Mouse (Mus musculus) midbrain, embryonic 16.5 days (tissue): ENCODE data around the gene Wdr66. TPM values are rescaled to one million over a fixed set of nuclear protein-coding genes. Genes with fewer than 3 reads are reported as not detected.

Experiments used
- ATAC-seq: fragments of 200-750 bp; cut with Nextera tagmentation; 2 replicates; pipeline ENCODE4 v1.8.0; 2017; ENCODE audit warnings: moderate TSS enrichment
- H3K27ac ChIP-seq: fragments of 300-500 bp; sonication (generic); 2 replicates; pipeline ENCODE4 v1.5.1; 2014; ENCODE audit warnings: mild to moderate bottlenecking, low read length, mixed read lengths
- H3K27me3 ChIP-seq: fragments of 300-500 bp; sonication (generic); 2 replicates; pipeline ENCODE4 v1.6.1; 2014; ENCODE audit warnings: low read depth, low read length, mixed read lengths; ENCODE audit not compliant: control insufficient read depth, insufficient read depth
- H3K36me3 ChIP-seq: fragments of 300-500 bp; sonication (generic); 2 replicates; pipeline ENCODE4 v1.6.1; 2014; ENCODE audit warnings: mild to moderate bottlenecking, low read length, moderate library complexity, mixed read lengths; ENCODE audit not compliant: control insufficient read depth, insufficient read depth
- H3K4me1 ChIP-seq: fragments of 300-500 bp; sonication (generic); 2 replicates; pipeline ENCODE4 v1.6.1; 2014; ENCODE audit warnings: mild to moderate bottlenecking, low read length, mixed read lengths; ENCODE audit not compliant: control insufficient read depth, insufficient read depth
- H3K4me2 ChIP-seq: fragments of 300-500 bp; sonication (generic); 2 replicates; pipeline ENCODE4 v1.6.1; 2014; ENCODE audit warnings: mild to moderate bottlenecking, low read length, mixed read lengths
- H3K4me3 ChIP-seq: fragments of 300-500 bp; sonication (generic); 2 replicates; pipeline ENCODE4 v1.5.1; 2014; ENCODE audit warnings: low read depth, mild to moderate bottlenecking, low read length, moderate library complexity, mixed read lengths
- H3K9ac ChIP-seq: fragments of 300-500 bp; sonication (generic); 2 replicates; pipeline ENCODE4 v1.6.1; 2014; ENCODE audit warnings: low read depth, low read length, mixed read lengths
- H3K9me3 ChIP-seq: fragments of 300-500 bp; sonication (generic); replicated peaks from 2 replicates; pipeline ENCODE4 v1.6.1; 2014; ENCODE audit warnings: mild to moderate bottlenecking, low read length, mixed read lengths; ENCODE audit not compliant: control insufficient read depth, poor library complexity, severe bottlenecking
- WGBS: fragments of 180-500 bp; shearing (Covaris S2); extraction: QIAGEN DNeasy Blood & Tissue Kit; methylation state at CpG from one replicate; pipeline ENCODE4 v1.1.7; 2014; 5-methylcytosine and 5-hydroxymethylcytosine counted together
- polyA plus RNA-seq: library from polyadenylated mRNA; unstranded; fragments of >200 nt; fragmentation: Nextera tagmentation; extraction: Ambion mirVana; gene quantifications from 2 replicates; pipeline ENCODE4 v1.2.1, GENCODE M21; 2015

Gene Wdr66
- polyA plus RNA-seq, 1 experiment from 2014 or later: 1.7 TPM

DNA sequence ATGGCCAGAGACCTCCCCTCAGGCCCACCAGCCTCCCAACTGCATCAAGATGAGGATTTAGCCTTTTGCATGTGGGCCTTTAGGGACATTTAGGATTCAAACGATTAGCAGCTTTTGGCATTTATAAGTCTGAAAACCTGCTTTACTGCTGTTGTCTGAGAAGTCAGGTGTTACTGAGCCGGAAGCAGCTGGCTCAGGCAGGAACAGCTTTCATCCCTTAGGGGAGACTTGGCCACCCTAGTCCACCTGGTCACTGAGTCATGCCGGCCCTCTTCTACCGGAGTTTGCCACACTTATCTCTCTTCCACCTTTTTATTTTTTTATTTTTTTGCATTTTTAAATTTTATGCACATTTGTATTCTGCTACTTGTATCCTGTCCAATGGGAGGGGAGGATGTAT lies 105.4 kb downstream of the Wdr66 start:
- no peak overlapping the region for H3K4me2 ChIP-seq
- no peaks in the 10 kb centered on the region for H3K4me1 ChIP-seq
- H3K27me3 ChIP-seq: no peaks in the 10 kb centered on the region
- 93% methylated on average over 4 of the region's 4 CpGs for WGBS
- ATAC-seq: no peak
- H3K9me3 ChIP-seq: no peaks in the 10 kb centered on the region
- H3K4me3 ChIP-seq: no peak overlapping the region
- H3K27ac ChIP-seq: no peak overlapping the region
- peaks cover 23% of the 10 kb centered on the region for H3K36me3 ChIP-seq
- H3K9ac ChIP-seq: no peak overlapping the region

DNA sequence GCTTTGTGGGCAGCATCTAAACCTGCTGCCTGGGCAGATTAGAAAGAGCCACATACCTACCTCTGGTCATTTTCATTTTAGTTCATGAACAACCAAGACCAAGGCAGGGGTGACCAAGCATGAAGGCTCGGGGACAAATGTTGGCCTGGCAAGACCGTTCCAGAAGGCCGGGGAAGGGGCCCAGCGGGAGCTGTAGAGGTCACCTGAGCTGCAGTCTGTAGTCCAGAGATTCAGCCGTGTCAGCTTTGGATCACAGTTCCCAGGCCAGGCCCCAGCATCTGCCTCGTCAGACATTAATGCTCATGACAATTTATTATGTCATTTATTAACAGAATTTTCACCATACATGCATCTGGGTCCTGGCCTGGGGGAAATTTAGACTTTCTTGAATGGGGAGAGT lies 107.5 kb downstream of the Wdr66 start:
- Histone ChIP-seq H3K9ac (no peak overlapping the region), H3K9me3 (no peaks in the 10 kb centered on the region), H3K27ac (no peak overlapping the region), H3K36me3 (peaks cover 23% of the 10 kb centered on the region), H3K4me3 (no peak overlapping the region), H3K4me1 (no peaks in the 10 kb centered on the region), H3K4me2 (no peak overlapping the region), H3K27me3 (no peaks in the 10 kb centered on the region)
- ATAC-seq: no peak
- 85% methylated on average over 6 of the region's 6 CpGs for WGBS

DNA sequence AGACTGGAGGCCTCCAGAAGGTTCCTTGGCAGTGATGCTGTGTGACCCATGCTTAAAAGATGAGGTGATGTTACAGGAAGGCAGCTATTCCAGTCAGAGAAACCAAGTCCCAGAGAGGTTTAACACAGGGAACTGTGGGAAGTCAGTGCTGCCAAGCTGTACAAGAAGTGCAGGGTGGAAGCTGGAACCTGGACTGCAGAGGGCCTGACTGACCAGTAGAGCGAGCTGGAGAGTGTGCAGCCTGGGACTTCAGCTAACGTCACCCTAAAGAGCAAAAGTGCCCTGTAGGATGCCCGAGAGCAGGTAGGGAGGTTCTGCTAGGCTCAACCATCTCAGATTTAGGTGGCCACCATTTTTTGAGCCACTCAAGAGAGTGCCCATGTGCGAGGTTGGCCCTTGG lies 111.0 kb downstream of the Wdr66 start:
- ATAC-seq: no peak
- H3K27ac ChIP-seq: no peak overlapping the region
- no peak overlapping the region for H3K9ac ChIP-seq
- WGBS: 88% methylated on average over 4 of the region's 4 CpGs
- H3K27me3 ChIP-seq: no peaks in the 10 kb centered on the region
- no peak overlapping the region for H3K4me3 ChIP-seq
- no peak overlapping the region for H3K4me2 ChIP-seq
- H3K4me1 ChIP-seq: no peaks in the 10 kb centered on the region
- peaks cover 24% of the 10 kb centered on the region for H3K36me3 ChIP-seq
- H3K9me3 ChIP-seq: no peaks in the 10 kb centered on the region

GRCm38 (mm10) chr5:123364302-123364971 lies 112.5 kb downstream of the Wdr66 start:
- no peak overlapping the region for H3K27ac ChIP-seq
- H3K4me1 ChIP-seq: no peaks in the 10 kb centered on the region
- peaks cover 21% of the 10 kb centered on the region for H3K36me3 ChIP-seq
- ATAC-seq: no peak
- WGBS: 87% methylated on average over 11 of the region's 11 CpGs
- H3K9ac ChIP-seq: no peak overlapping the region
- no peak overlapping the region for H3K4me3 ChIP-seq
- H3K4me2 ChIP-seq: no peak overlapping the region
- no peaks in the 10 kb centered on the region for H3K27me3 ChIP-seq
- H3K9me3 ChIP-seq: no peaks in the 10 kb centered on the region

- ATAC-seq: no peak
- Histone ChIP-seq H3K36me3 (peaks cover 48% of the 10 kb centered on the region), H3K4me1 (no peaks in the 10 kb centered on the region), H3K4me3 (no peak overlapping the region), H3K4me2 (no peak overlapping the region), H3K9ac (no peak overlapping the region), H3K27me3 (no peaks in the 10 kb centered on the region), H3K9me3 (no peaks in the 10 kb centered on the region), H3K27ac (no peak overlapping the region)
- 77% methylated on average over 13 of the region's 13 CpGs for whole genome bisulfite sequencing
These were observed 117.1 kb downstream of the Wdr66 start for GRCm38 (mm10) chr5:123368869-123369488.

DNA sequence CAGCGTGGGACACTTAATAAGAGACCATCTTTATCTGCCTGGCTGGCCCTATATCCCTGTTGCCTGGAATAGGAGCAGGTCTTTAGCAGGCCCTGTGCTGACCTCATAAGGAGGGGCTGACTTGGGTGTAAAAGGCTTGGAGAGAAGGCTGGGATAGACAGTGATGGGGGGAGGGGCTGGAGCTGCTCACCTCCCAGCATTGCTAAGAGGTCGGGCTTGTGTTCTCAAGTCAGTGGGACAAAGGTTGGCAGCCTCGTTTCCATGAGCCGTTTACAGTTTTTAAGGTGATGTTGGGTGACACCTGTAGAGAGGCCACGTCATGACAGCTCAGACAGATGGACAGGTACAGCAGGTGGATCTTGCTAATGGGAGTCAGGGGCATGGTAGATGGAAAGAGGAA lies 118.1 kb downstream of the Wdr66 start:
- Histone ChIP-seq H3K9me3 (no peaks in the 10 kb centered on the region), H3K4me2 (no peak overlapping the region), H3K4me3 (no peak overlapping the region), H3K4me1 (no peaks in the 10 kb centered on the region), H3K27ac (no peak overlapping the region), H3K9ac (no peak overlapping the region), H3K36me3 (peaks cover 45% of the 10 kb centered on the region), H3K27me3 (no peaks in the 10 kb centered on the region)
- 92% methylated on average over 5 of the region's 5 CpGs for whole genome bisulfite sequencing
- no peak for ATAC-seq

- no peak overlapping the region for H3K27ac ChIP-seq
- H3K9ac ChIP-seq: no peak overlapping the region
- no peak overlapping the region for H3K4me2 ChIP-seq
- ATAC-seq: no peak
- peaks cover 29% of the 10 kb centered on the region for H3K36me3 ChIP-seq
- no peaks in the 10 kb centered on the region for H3K9me3 ChIP-seq
- H3K4me3 ChIP-seq: no peak overlapping the region
- no peaks in the 10 kb centered on the region; the same call in 1 of the 2 replicates for H3K4me1 ChIP-seq
- 93% methylated on average over 10 of the region's 10 CpGs for WGBS
- no peaks in the 10 kb centered on the region for H3K27me3 ChIP-seq
These were observed 123.4 kb downstream of the Wdr66 start for GRCm38 (mm10) chr5:123375262-123375661.

DNA sequence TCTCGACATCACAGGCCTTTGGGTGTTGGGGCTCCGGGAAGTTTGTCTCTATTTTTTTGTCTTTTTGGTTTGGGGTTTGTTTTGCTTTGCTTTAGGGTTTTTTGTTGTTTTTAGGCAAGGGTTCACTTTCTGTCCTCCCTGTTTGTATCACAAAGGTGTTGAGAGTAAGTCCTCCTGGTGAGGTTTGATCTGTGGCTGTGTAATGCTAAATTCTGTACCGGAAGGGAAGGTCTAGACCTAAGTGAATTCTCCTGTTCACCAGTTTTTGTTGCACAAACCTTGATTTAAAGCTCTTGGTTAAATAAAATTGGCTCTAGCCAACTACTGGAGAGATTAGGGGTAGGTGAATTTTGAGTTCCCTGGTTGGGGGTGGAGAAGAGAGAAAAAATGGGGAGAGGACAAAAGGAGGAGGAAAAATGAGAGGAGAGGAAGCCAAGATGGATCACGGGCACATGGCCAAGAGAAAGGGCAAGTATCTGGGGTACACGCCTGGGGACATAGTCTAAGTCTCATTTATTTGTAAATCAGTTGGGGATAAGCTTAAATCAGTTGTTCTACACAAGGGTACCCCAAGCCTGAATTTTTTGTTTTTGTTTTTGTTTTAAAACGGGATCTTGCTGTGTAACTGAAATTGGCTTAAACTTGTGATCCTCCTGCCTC lies 124.0 kb downstream of the Wdr66 start:
- Histone ChIP-seq H3K4me2 (no peak overlapping the region), H3K9me3 (no peaks in the 10 kb centered on the region), H3K27ac (no peak overlapping the region), H3K36me3 (peaks cover 24% of the 10 kb centered on the region), H3K4me3 (no peak overlapping the region), H3K4me1 (no peaks in the 10 kb centered on the region; the same call in 1 of the 2 replicates), H3K9ac (no peak overlapping the region), H3K27me3 (no peaks in the 10 kb centered on the region)
- WGBS: 92% methylated on average over 6 of the region's 6 CpGs
- ATAC-seq: no peak

DNA sequence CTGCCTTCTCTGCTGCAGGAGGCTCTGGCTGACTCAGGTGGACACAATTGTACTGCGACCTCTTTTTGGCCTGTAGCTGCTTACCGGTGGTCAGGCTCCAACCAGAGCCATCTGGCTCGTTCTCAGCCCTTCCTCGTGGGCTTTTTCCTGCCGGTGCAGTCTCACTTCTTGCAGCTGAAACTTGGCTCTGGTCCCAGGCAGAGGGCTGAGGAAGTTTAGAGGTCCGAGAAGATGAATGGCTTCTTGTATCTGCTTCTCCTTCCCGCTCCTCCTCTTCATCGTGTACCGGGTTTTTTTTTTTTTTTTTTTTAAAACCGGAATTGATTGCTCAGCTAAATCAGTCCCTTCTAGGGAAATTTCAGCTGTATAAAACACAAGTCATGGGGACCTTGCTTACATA lies 124.7 kb downstream of the Wdr66 start:
- H3K27me3 ChIP-seq: no peaks in the 10 kb centered on the region
- H3K4me2 ChIP-seq: no peak overlapping the region
- no peaks in the 10 kb centered on the region for H3K9me3 ChIP-seq
- H3K4me3 ChIP-seq: no peak overlapping the region
- H3K4me1 ChIP-seq: no peaks in the 10 kb centered on the region; the same call in 1 of the 2 replicates
- WGBS: 38% methylated on average over 10 of the region's 10 CpGs
- no peak for ATAC-seq
- no peak overlapping the region for H3K27ac ChIP-seq
- H3K36me3 ChIP-seq: peaks cover 19% of the 10 kb centered on the region
- H3K9ac ChIP-seq: no peak overlapping the region
